Mouse (Mus musculus) c-Kit-positive CD71-negative TER-119-negative erythroid progenitor cells, embryonic 14.5 days (primary cell): ENCODE measurements around the gene Tmigd1.

Experiments
- DNase-seq: peaks from one replicate; pipeline ENCODE4 v3.0.0-alpha.2; 2013; ENCODE audit warnings: low read depth

The Tmigd1 gene

DNA sequence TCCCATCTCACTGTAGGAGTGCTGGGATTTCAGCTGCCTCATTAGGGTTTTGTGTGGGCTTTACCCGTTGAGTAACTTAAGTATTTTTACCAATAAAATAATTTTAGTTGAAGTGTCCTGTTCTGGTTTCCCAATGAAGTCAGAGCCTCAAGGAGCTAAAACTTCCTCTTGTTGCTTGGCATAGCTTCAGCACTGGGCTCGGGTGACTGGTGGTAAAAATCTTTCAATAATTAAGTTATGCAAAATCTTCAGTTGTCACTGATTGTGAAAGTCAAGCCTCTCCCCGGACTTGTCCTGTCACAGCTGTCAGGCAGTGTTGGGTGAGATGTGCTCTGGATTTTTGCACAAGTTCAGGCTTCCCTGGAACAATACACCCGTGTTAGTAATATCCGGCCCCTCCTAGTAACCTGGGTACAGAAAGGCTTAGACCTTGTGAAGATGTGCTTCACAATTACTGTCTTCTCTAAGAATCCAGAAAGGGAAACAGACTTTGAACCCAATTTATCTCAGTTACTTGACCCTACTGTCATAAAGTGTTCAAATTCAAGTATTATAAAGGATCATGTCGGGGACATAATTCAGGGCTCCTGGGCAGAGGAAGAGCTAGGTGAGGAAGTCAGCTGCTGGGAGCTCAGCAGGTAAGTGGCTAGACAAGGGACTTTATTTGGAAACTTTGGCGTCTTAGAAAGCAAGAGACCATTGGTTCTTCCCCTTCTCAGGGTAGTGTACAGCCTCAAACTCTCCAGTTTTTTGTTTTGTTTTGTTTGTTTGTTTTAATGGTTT is at the start of gene Tmigd1:
Gene Tmigd1, plus strand, starts transcription at position 581 of the 783 bp plus-strand sequence.
- DNase-seq = no peak

- no peak for DNase-seq
Observed at GRCm38 (mm10) chr11:76854475-76855341, 47.3 kb upstream of the Tmigd1 start.

DNA sequence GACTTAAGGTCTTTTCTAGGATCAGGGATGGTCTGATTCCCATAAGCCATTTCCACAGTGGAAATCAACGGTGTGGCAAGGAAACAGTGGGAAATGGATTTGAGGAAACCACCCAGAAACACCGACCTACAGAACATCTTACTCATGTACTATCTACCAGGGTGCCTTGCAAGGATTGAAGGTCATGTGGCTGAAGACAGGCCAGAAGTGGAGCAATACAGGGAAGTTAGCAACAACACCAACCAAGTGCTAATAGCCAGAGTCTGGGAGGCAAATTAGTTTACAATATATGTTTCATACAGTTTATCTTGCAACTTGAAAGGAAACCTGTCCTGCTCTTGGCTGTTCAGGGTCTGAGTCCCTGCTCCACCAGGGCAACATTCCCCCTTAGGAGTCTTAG is 45.4 kb upstream of the Tmigd1 start:
- DNase-seq = no peak

DNA sequence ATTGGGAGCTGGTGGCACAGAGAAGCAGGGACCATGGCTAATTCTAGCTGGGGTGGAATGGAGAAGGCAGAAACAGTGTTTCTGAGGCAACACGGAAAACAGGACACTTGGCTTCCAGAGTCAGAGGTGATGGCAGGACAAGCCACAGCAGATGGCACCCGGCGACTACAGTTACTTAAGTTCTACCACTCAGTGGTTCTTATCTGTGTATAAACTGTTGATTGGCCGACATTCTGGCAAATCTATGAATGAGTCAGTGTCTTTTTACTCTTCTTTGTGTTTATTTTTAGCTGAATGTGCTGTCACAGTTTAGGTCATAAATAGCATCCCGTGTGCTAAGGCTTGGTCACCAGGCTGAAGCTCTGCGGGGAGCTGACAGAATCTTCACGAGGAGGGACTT is 44.8 kb upstream of the Tmigd1 start:
- no peak for DNase-seq

DNA sequence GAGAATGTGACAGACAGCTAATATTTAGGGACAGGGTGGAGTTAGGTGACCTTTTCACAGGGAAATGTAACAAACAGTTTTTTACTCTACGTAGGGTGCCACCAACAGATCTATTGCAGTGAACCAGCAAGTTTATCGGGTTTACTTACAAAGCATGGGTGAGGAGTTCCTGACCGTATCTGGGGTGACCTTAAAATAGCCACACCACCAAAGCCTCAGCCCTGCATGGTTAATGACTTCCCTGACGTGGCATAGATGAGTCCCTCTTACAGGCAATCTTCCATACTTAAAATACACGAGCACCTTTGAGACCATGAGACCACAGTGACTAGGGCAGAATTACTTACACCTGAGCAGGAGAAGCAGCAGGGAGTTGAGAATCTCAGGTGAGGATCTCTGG is 43.2 kb upstream of the Tmigd1 start:
- DNase-seq = no peak

DNA sequence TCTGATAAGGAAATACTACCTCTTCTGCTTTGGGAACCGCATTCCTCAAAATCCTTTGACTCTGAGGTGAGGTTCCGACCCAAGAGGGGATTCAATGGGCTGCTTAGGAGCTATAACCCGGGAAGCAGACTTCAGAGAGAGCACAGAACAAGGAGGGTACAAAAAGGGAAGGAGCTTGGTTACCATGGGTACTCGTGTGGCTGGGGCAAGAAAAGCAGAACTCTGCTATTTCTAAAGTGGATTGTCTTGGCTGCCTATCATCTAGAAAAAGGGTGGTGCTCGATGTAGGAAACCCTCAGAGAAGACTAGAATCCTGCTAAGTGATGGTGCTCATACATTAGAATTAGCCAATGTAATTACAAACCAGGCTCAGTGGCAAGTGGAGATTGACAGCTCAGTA is 42.7 kb upstream of the Tmigd1 start:
- DNase-seq = no peak

DNA sequence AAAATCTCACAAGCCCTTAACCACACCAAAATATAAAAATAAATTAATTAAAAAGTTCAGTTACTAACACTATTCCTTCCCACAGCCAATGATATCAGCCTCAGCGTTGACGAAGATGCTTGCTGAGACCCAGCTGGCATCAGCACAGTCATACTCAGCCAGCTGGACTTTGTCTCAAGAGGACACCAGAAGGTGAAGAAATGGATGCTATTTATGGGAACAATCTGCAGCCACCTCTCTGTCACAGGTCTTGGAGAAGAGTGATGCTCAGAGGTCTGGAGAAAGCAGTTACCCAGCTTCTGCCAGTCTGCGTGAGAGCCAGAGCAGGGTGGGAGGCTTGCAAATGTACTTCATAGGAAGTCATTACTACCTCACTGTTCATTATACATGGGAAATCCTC is 40.8 kb upstream of the Tmigd1 start:
- no peak for DNase-seq

DNA sequence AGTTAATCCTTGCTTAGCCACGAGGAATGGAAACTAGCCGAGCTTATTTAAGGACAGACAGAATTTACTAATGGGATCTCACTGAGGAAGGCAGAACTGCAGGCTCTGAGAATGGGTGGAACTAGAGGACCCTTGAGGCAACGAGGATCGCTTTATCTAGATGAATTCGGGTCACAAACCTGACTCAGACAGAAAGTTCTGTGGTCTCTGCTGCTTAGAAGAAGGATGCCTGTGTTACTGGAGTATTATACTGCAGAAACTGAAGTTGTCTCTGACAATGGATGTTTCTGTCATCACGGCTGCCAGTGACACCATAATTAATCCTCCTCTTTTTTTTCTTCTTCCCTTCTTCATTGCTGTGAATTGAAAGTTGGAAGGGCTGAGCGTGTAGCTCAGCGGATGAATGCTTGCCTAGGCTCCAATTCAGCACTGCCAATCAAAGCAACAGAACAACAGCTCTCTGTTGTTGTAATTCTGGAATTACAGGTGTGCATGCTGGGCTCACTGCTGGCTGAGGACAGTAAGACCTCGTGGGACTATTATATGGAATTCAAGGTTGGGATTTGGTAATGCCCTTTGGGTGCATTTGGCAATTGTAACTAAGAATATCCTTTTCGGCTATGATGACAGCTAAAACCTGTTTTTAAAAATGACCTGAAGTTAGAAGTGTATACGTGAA is 29.3 kb upstream of the Tmigd1 start:
- DNase-seq = no peak

DNA sequence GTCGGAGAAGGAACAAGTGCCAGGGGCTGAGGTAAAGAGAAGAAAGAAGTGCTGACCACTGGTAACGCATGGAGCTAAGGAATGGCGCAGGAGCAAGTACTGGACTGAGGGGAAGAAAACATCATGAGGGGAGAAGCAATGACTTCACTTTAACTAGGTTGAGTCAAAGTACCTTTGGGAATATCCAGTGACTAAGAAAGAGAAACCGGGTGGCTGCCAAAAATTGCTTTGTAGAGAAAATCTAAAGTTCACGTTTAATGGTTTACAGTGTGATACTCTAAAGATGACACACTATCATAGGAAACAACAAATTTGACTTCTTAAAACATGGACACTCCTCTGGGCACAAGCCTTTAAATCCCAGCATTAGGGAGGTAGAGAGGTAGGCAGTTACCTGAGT is 28.1 kb upstream of the Tmigd1 start:
- DNase-seq = no peak

DNA sequence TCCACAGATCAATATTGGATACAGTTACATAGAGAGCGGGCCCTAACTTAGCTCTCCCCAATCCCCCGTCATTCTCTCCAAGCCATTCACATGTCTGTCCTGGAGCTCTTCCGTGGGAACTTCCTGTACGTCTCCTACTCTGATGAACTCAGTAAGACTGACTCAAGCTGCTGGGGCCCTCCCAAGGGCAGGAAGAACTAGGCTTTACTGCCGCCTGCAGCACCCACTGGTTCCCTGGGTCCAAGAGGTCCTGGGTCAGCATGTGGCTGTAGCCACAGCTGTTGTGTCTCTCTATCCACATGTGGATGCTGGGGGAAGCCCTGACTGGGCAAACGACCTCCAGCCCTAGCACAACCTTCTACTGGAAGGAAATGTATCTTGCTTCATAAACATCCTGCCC is 27.2 kb upstream of the Tmigd1 start:
- DNase-seq = no peak

GRCm38 (mm10) chr11:76879816-76880215 is 22.1 kb upstream of the Tmigd1 start:
- no peak for DNase-seq

DNA sequence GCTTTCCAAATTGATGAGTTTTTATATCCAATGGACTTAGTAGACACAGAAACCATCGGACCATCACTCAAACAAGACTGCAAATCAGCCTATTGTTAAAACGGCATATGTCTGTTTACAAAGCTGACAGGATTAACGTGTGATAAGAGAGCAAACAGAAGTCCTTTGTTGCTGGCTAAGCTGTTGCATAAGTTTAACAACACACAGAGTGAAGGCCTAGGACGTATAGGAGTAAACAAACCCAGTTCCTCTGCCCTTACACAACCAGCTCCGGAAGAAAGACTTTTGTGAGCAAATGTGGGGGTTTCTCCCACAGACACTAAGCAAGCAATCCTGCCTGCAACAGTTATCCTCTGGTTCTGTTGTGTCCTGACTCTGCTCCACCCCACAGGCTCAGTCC is 17.5 kb upstream of the Tmigd1 start:
- DNase-seq = no peak

DNA sequence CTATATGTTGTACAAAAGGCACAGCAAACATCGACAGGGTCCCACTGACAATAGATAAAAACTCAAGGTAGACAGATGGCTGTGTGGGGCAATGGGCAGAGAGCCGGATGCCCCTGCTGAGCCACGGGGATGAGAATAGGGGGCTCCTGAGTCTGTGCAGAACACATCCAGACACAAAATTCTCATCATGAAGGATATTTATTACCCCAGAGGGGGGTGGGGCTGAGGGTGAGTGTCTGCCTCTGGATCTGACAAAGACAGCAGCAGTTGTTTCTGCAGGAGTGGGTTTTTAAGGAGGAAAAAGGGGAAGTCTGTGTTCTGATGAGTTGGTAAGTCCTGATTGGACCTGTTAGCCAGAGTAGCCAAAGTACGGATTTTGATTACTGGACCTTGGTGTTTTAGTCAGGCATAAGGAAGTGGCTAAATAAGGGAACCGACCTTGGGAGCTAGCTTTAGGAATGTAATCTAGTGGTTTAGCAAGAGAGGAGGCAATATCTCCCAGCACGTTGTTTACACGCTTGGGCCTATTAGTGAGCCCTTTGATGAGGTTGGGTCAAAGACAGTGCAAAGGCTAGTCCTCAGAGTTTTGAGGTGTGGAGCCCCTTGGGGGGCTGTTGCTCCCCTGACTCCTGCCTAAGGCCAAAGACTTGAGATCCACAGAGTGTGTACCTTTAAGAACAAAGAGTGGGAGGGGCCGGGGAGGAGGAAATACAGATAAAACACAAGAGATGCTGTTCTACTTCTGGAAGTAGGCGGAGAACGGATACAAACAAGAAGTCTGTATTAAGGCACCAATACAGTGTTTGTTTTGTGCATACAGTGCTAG is 12.4 kb upstream of the Tmigd1 start:
- peak; percentile 19 for DNase-seq

GRCm38 (mm10) chr11:76891171-76891570 is 10.8 kb upstream of the Tmigd1 start:
- no peak for DNase-seq

GRCm38 (mm10) chr11:76891738-76892349 is 10.1 kb upstream of the Tmigd1 start:
- no peak for DNase-seq

DNA sequence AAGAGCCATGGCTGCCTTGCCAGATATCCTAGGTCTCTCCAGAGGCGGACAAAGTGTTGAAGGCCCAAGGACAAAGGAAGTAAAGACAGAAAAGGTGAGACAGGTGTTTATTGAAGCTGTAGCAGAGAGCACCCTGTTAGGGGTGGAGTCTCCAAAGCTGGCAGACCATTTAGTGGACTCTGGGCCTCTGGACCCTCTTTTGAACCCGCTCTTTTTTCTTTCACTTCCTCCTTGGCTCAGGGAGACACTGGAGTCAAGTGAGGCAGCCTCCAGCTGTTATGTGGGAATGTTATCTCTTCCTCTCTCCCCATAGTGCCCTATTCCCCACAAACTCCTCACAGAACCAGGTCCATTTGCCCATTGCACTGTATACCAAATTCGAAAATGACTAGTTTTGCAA is 9.0 kb upstream of the Tmigd1 start:
- no peak for DNase-seq

GRCm38 (mm10) chr11:76893570-76893969 is 8.4 kb upstream of the Tmigd1 start:
- no peak for DNase-seq

GRCm38 (mm10) chr11:76894240-76894639 is 7.7 kb upstream of the Tmigd1 start:
- peak; percentile 51 for DNase-seq

- no peak for DNase-seq
Observed at GRCm38 (mm10) chr11:76896360-76896759, 5.6 kb upstream of the Tmigd1 start.

- no peak for DNase-seq
Observed at GRCm38 (mm10) chr11:76897126-76897525, 4.8 kb upstream of the Tmigd1 start.

- DNase-seq = no peak
Observed at GRCm38 (mm10) chr11:76897871-76898270, 4.1 kb upstream of the Tmigd1 start.
